Mouse (Mus musculus): Measurements from ENCODE around the gene Agpat3. TPM values are rescaled to one million over a fixed set of nuclear protein-coding genes. Genes with fewer than 3 reads are reported as not detected.

Gene Agpat3
- total and polyA plus RNA-seq, 2 experiments from 2014 or later: 94.9 to 101 TPM

DNA sequence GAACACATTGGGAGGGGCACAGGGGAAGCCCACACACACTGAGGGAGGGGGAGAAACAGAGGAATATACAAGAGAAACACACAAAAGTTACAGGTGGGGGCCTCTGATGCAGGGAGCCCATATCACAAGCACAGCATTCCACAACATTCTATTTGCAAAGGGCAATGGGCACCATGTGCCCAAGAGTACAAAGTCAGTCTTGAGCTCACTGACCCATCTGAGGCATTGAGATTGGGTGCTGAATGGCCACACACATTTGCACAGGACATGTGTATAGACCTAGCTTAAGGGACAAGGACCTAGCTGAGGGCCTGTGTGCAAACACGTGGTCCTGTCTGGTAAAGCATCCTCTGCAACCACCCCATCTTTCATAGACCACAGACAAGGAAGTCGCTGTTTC, 6.8 kb downstream of the Agpat3 start:
- no peak for DNase-seq
- ATAC-seq: no peak
- Histone ChIP-seq H3K9me3 (ENCODE audit: low read length) (no peaks in the 10 kb centered on the region), H3K4me3 (ENCODE audit: low read depth, low read length) (no peak overlapping the region), H3K27ac (ENCODE audit: low read depth, low read length) (no peak overlapping the region), H3K27me3 (ENCODE audit: insufficient read depth, low read length) (no peaks in the 10 kb centered on the region), H3K4me2 (ENCODE audit: low read depth) (no peak overlapping the region), H3K9ac (no peak overlapping the region), H3K36me3 (ENCODE audit: insufficient read depth) (0 out of 2 replicates have a peak, but pooled peaks cover 4% of the 10 kb centered on the region), H3K4me1 (ENCODE audit: insufficient read depth) (peaks cover 2% of the 10 kb centered on the region; the same call in 1 of the 2 replicates)
- no peak for TF ChIP-seq CTCF (IDR thresholded peaks at IDR 0.05; ENCODE audit: low read depth)
- WGBS: 96% methylated on average over 2 of the region's 2 CpGs

GRCm38 (mm10) chr10:78342091-78342490, 10.2 kb downstream of the Agpat3 start:
- TF ChIP-seq CTCF (IDR thresholded peaks at IDR 0.05; ENCODE audit: low read depth): no peak
- H3K9ac ChIP-seq: no peak overlapping the region

GRCm38 (mm10) chr10:78338180-78338579, 14.1 kb downstream of the Agpat3 start:
- whole genome bisulfite sequencing: 75% methylated on average over 5 of the region's 5 CpGs
- H3K36me3 ChIP-seq (ENCODE audit: insufficient read depth): 0 out of 2 replicates have a peak, but pooled peaks cover 9% of the 10 kb centered on the region
- no peak; the same call in 1 of the 2 replicates for ATAC-seq

More at GRCm38 (mm10) chr10:78342091-78342490, 10.2 kb downstream of the Agpat3 start:
- Histone ChIP-seq H3K4me3 (ENCODE audit: low read depth, low read length) (no peak overlapping the region), H3K4me2 (ENCODE audit: low read depth) (no peak overlapping the region), H3K9me3 (ENCODE audit: low read length) (no peaks in the 10 kb centered on the region), H3K27ac (ENCODE audit: low read depth, low read length) (no peak overlapping the region), H3K36me3 (ENCODE audit: insufficient read depth) (0 out of 2 replicates have a peak, but pooled peaks cover 9% of the 10 kb centered on the region), H3K4me1 (ENCODE audit: insufficient read depth) (no peaks in the 10 kb centered on the region), H3K27me3 (ENCODE audit: insufficient read depth, low read length) (no peaks in the 10 kb centered on the region)
- ATAC-seq: no peak
- no peak for DNase-seq
- 96% methylated on average over 1 of the region's 1 CpGs for WGBS

DNA sequence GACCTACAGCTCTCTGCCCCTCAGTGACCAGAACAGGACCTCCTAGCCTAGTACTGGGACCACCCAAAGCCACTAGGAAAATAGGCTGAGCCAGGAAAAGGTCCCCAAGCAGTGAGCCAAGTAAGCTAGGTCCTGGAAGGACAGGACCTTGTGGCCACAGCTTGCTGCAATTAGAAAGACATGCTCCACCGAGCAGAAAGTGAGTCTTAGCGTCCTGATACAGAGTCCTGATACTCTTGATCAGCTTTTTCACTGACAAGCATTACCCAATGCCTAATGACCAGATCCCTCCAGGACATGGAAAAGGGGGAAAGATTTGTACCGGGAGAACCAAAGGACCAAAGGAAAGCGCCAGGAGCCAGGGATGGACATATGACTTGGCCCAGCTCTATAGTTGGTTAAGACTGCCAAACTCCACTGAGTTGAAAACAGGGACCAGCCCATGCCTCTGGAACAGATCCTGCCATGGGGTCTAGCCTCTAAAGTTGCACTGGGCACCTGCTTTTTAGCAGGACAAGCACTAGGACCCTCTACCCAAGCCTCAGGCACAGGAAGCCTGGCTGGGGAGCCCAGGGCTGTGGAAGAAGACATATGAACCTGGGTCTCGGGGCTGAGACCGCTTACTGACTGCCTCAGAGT, 17.2 kb downstream of the Agpat3 start:
- Histone ChIP-seq H3K36me3 (ENCODE audit: insufficient read depth) (0 out of 2 replicates have a peak, but pooled peaks cover 5% of the 10 kb centered on the region), H3K4me1 (ENCODE audit: insufficient read depth) (no peaks in the 10 kb centered on the region), H3K9me3 (ENCODE audit: low read length) (no peaks in the 10 kb centered on the region), H3K4me2 (ENCODE audit: low read depth) (no peak overlapping the region), H3K27me3 (ENCODE audit: insufficient read depth, low read length) (no peaks in the 10 kb centered on the region), H3K4me3 (ENCODE audit: low read depth, low read length) (no peak overlapping the region), H3K27ac (ENCODE audit: low read depth, low read length) (no peak overlapping the region), H3K9ac (no peak overlapping the region)
- DNase-seq (no peak), ATAC-seq (no peak)
- WGBS: 67% methylated on average over 6 of the region's 6 CpGs
- TF ChIP-seq CTCF (IDR thresholded peaks at IDR 0.05; ENCODE audit: low read depth): no peak

More at GRCm38 (mm10) chr10:78338180-78338579, 14.1 kb downstream of the Agpat3 start:
- Histone ChIP-seq H3K27ac (ENCODE audit: low read depth, low read length) (no peak overlapping the region), H3K27me3 (ENCODE audit: insufficient read depth, low read length) (no peaks in the 10 kb centered on the region), H3K4me3 (ENCODE audit: low read depth, low read length) (no peak overlapping the region), H3K4me1 (ENCODE audit: insufficient read depth) (no peaks in the 10 kb centered on the region), H3K9ac (no peak overlapping the region), H3K9me3 (ENCODE audit: low read length) (no peaks in the 10 kb centered on the region), H3K4me2 (ENCODE audit: low read depth) (no peak overlapping the region)
- DNase-seq: no peak
- no peak for TF ChIP-seq CTCF (IDR thresholded peaks at IDR 0.05; ENCODE audit: low read depth)

- no peaks in the 10 kb centered on the region for H3K9me3 ChIP-seq (ENCODE audit: low read length)
- DNase-seq (no peak), ATAC-seq (no peak)
- H3K4me2 ChIP-seq (ENCODE audit: low read depth): no peak overlapping the region
- no peak overlapping the region for H3K27ac ChIP-seq (ENCODE audit: low read depth, low read length)
- WGBS: 98% methylated on average over 5 of the region's 5 CpGs
- no peaks in the 10 kb centered on the region for H3K27me3 ChIP-seq (ENCODE audit: insufficient read depth, low read length)
- no peak overlapping the region for H3K4me3 ChIP-seq (ENCODE audit: low read depth, low read length)
- no peaks in the 10 kb centered on the region for H3K4me1 ChIP-seq (ENCODE audit: insufficient read depth)
- H3K36me3 ChIP-seq (ENCODE audit: insufficient read depth): peaks cover 8% of the 10 kb centered on the region
- H3K9ac ChIP-seq: no peak overlapping the region
- no peak for TF ChIP-seq CTCF (IDR thresholded peaks at IDR 0.05; ENCODE audit: low read depth)
These were observed 20.7 kb downstream of the Agpat3 start for GRCm38 (mm10) chr10:78331577-78331976.

GRCm38 (mm10) chr10:78329305-78329704, 23.0 kb downstream of the Agpat3 start:
- no peaks in the 10 kb centered on the region for H3K9me3 ChIP-seq (ENCODE audit: low read length)
- H3K4me1 ChIP-seq (ENCODE audit: insufficient read depth): no peaks in the 10 kb centered on the region
- H3K27ac ChIP-seq (ENCODE audit: low read depth, low read length): no peak overlapping the region
- ATAC-seq: no peak
- H3K4me2 ChIP-seq (ENCODE audit: low read depth): no peak overlapping the region
- H3K9ac ChIP-seq: no peak overlapping the region
- no peak overlapping the region for H3K4me3 ChIP-seq (ENCODE audit: low read depth, low read length)
- H3K36me3 ChIP-seq (ENCODE audit: insufficient read depth): peaks cover 14% of the 10 kb centered on the region
- no peak for DNase-seq
- no peak for TF ChIP-seq CTCF (IDR thresholded peaks at IDR 0.05; ENCODE audit: low read depth)
- H3K27me3 ChIP-seq (ENCODE audit: insufficient read depth, low read length): no peaks in the 10 kb centered on the region
- WGBS: 90% methylated on average over 5 of the region's 5 CpGs

GRCm38 (mm10) chr10:78328011-78328575, 24.2 kb downstream of the Agpat3 start:
- ATAC-seq: no peak
- Histone ChIP-seq H3K4me2 (ENCODE audit: low read depth) (no peak overlapping the region), H3K27me3 (ENCODE audit: insufficient read depth, low read length) (no peaks in the 10 kb centered on the region), H3K4me1 (ENCODE audit: insufficient read depth) (no peaks in the 10 kb centered on the region), H3K4me3 (ENCODE audit: low read depth, low read length) (no peak overlapping the region), H3K9ac (no peak overlapping the region), H3K27ac (ENCODE audit: low read depth, low read length) (no peak overlapping the region), H3K36me3 (ENCODE audit: insufficient read depth) (peaks cover 14% of the 10 kb centered on the region), H3K9me3 (ENCODE audit: low read length) (no peaks in the 10 kb centered on the region)
- no peak for TF ChIP-seq CTCF (IDR thresholded peaks at IDR 0.05; ENCODE audit: low read depth)
- no peak for DNase-seq
- WGBS: 93% methylated on average over 2 of the region's 2 CpGs

Measured in forebrain, postnatal 0 days (tissue).